Mouse (Mus musculus) v-Abl transformed pro-B cells (cell line): ENCODE measurements around the gene Smg9.

Experiments used
- in situ Hi-C, 2 experiments: fragments of 400-800 bp; cut with MboI; formaldehyde crosslinking; loops; one replicate each; pipeline ENCODE4 v1.15.1; 2025; ENCODE audit not compliant: unreplicated experiment in 2 of 2

Gene Smg9

DNA sequence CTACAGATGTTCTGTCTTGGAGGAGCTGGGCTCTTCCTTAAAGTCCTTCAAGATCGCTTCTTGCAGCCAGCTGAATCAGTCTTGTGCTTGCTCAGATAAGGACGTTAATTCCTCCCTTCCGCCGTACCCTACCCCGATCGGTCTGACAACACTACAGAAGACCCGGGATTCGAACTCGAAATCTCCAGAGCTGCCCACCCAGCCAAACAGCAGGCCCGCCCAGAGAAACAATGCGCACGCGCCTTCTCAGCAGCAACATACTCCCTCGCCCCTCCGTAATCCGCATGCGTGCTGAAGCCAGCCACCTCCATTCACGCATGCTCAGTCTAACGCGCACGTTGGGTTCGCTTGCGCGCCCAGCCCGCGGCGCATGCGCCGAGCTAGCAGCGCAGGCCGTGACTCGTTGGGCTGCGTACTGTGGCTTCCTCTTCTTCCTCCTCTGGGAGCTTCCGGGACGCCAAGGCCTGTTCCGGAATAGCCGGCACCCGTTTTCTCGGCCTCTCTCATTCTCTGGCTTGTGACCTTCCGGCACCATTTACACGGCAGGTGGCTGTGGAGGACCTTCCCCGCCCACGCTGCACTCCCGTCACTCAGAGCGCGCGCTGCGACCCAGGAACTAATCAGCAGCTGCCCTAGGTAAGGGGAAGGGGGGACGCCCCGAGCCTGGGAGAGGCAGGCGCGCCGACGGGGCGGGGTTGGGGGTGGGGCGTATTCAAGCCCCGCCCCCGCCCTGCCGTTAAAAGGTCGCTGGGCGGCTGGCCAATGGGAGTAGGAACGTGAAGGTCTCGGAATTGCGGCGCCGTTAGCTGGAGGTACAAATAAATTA is at the start of gene Smg9:
Smg9 (plus strand) TSS at position 364 of the 826 bp plus-strand sequence.
- in situ Hi-C loops: loop anchor here in 1 of 2 experiments (10.0 kb wide), 1 partner anchor 85 kb away; the partner anchor contains the start of gene Zfp94

DNA sequence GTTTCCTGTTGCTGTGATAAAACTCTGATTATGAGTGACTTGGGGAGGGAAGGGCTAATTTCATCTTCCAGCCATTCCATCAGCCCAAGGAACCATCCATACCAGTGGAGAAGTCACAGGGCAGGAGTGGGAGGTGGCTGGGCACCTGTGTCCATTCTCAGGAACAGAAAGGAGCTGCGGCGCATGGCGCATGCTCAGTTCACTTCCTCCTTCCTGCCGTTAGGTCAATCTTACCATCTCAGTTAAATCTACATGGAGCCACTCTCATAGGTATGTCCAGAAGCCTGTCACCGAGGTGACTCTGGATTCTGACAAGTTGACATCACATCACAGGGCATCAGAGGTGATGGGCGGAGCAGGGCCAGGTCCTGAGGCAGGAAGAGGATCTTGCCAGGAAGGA is 43.8 kb upstream of the Smg9 start:
- in situ Hi-C loops: loop anchor here in 1 of 2 experiments (5.0 kb wide), 1 partner anchor 388 kb away; no protein-coding TSS in a partner anchor

DNA sequence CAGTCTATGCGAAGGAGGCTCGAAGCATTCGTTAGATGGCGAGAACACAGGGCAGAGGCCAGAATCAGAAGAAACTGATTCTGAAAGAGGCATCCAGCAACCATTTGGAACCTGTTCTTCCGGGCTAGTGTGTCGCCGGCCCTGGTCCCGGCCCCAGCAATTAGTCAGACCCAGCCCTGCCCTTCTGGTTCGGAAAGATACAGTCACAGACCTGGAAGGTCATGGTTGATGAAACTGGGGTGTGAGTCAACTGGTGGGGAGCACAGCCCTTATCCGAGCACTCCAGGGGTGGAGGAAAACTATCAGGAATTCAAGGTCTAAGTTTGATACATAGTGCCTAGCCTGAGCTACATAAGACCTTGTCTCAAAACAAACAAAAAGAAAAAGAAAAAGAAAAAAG is 43.3 kb upstream of the Smg9 start:
- in situ Hi-C loops: loop anchor here in 1 of 2 experiments (5.0 kb wide), 1 partner anchor 389 kb away; no protein-coding TSS in a partner anchor

DNA sequence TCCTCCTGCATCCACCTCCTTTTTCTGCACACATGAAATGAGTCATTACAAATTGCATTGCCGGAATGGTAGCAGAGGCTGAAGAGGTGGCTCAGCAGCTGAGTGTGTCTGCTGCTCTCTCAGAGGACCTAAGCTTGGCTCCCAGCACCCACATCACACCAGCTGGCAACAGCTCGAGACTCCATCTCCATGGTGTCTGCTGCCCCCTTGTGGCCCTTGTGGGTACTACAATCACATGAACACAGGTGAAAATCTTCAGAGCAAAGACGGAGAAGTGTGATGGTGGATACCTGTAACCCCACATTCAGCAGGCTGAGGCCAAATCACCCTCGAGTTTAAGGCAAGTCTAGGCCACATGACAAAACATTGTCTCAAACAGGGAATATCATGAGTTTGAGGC is 41.5 kb upstream of the Smg9 start:
- in situ Hi-C loops: loop anchor here in 1 of 2 experiments (5.0 kb wide), 1 partner anchor 391 kb away; no protein-coding TSS in a partner anchor

DNA sequence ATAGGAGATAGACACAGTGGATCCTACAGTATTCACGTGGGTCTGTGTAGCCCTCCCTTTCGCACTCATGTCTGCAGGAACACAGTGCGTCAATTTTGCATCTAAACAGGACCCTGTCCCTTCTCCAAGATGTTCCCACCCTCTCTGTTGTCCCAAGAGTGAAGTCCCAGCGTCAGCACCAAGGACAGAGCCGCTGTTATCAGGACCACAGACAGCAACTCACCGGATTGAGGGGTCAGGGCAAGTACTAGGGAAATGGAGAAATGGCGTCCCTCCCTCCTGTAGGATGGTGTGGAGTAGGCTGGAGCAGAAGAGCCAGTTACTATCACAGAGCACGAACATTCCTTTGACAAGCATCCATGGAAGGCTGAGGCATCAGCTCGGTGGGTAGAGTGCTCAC is 40.1 kb upstream of the Smg9 start:
- in situ Hi-C loops: loop anchor here in 1 of 2 experiments (5.0 kb wide), 1 partner anchor 392 kb away; no protein-coding TSS in a partner anchor

DNA sequence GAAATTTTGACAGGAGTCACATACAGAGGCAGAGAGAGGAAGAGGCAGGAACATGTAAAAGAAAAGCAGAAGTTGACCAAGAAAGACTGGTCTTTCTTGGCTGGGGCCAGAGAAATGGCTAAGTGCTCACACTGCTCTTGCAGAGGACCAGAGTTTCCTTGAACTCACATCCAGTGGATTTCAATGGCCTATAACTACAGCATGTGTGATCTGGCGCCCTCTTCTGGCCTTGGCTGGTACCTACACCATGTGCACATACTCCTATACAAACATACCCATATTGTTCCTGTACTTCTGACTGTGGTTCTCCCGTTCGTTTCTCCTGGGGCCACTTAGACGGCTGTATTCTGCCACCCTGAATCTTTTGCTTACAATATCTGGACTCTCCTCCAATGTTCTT is 38.4 kb upstream of the Smg9 start:
- in situ Hi-C loops: loop anchor here in 1 of 2 experiments (5.0 to 10.0 kb wide), 2 partner anchors 206 to 394 kb away; no protein-coding TSS in a partner anchor

DNA sequence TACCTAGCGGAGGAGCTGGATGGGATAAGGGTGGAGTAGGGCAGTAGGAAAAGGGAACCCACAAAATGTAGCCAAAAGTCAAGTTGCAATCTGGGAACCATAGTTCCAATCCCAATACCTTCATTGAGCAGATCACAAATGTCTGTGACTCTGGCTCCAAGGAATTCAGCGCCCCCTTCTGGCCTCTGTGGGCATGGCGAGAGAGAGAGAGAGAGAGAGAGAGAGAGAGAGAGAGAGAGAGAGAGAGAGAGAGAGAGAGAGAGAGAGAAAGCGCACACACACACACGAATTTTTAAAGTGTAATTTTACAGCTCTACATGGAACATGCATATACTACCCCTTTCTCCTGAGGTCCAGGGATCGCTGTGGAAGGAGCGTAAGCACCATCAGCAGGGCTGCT is 36.2 kb upstream of the Smg9 start:
- in situ Hi-C loops: loop anchor here in 1 of 2 experiments (5.0 to 10.0 kb wide), 2 partner anchors 208 to 396 kb away; no protein-coding TSS in a partner anchor

DNA sequence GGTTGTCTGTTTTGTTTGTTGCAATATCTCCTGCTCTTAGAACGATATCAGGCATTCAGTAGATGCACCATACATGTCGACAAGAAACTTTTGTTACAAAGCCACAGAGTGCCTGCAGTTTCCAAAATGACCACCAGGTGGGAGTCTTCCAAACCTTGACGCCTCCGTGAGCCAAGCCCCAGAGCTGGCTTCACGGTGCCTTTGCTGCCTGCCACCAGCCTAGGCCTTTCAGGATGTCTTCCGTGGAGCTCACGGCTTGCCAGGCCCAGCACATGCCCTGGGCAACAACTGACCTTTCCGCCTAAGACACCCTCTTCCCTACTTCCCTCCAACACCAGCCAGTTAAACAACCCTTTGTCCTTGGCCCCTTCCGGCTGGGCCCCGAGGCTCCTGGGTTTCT is 34.6 kb upstream of the Smg9 start:
- in situ Hi-C loops: loop anchor here in 1 of 2 experiments (5.0 to 10.0 kb wide), 2 partner anchors 210 to 398 kb away; no protein-coding TSS in a partner anchor

DNA sequence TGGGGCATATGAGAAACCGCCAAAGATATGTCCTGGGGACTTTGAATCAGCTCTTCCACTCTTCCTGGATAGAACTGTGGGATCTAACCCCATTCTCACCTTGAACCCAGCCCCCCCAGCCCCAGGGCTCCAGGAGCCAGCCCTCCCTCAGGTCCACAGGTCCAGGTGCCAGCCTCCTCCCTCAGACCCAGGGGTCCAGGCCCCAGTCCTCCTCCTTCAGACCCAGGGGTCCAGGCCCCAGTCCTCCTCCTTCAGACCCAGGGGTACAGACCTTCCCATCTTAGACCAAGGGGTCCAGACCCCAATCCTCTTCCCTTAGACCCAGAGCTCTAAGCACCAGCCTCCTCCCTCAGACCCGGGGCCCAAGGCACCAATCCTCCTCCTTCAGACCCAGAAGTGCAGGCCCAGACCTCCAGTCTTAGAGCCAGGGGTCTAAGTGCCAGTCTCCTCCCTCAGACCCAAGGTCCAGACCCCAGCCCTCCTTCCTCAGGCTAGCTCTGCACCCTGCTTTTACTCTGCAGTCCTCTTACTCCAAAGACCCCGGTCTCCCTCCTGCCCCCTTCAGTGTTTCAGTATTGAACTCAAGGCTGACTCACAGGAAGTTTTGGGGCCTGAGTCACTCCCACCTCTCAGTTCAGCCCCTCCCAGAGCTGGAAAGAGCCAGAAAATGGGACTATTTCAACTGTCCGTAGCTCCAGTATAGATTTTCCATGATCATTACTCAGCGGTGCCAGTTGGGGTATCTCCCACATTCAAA is 34.0 kb upstream of the Smg9 start:
- in situ Hi-C loops: loop anchor here in 1 of 2 experiments (10.0 kb wide), 1 partner anchor 211 kb away; no protein-coding TSS in a partner anchor

DNA sequence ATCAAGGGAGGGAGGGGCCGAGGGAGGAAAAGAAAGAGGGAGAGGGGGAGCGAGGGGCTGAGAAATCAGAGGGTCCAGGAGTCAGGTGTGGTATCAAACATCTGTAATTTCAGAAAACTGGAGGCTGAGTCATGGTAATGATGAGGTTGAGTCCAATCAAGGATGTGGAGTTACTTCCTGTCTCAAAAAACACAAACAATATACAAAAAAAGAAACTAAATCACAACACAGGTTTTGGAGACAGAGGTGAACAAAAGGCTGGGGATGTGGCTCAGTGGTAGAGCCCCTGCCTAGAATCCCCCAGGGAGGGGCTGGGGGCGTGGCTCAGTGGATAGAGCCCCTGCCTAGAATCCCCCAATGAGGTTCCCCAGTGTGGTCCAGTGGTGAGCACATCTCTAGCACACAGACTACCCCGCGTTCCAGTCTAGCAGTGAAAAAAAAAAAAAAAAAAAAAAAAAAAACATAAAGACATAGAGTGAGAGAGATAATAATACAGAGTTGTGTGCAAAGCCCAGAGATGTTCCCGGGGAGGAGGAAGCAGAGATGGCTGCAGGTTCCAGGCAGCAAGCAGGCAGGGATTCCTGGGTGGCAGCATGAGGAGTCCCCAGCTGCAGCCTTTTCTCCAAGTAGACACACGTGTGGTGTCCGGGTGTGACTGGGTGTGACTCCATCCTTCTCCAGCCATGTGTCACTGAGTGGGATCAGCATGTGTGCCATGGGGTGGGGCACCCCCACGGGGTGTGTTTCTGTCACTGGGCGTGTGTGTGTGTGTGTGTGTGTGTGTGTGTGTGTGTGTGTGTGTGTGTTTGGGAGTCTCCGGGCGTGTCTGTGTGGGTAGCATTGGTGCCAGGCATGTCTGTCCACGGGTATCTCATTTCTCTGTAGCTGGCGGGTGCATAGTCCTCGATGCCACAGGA is 32.4 kb upstream of the Smg9 start:
- in situ Hi-C loops: loop anchor here in 1 of 2 experiments (10.0 kb wide), 1 partner anchor 212 kb away; no protein-coding TSS in a partner anchor

DNA sequence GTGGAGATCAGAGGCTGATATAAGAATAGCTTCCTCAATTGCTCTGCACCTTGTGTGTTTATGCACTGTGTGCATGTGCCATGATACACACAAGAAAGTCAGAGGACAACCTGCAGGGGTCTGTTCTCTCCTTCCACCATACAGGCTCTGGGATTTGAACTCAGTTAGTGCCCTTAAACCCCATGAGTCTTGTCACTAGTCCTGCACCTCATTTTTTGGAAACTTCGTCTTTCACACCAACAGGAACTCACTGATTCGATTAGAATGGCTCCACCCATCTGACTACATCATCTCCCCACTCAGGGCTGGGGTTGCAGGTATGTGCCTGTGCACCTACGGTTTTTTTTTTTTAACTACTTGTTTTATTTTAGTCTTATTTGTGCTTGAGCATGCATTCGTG is 31.2 kb upstream of the Smg9 start:
- in situ Hi-C loops: loop anchor here in 1 of 2 experiments (10.0 kb wide), 1 partner anchor 213 kb away; no protein-coding TSS in a partner anchor

DNA sequence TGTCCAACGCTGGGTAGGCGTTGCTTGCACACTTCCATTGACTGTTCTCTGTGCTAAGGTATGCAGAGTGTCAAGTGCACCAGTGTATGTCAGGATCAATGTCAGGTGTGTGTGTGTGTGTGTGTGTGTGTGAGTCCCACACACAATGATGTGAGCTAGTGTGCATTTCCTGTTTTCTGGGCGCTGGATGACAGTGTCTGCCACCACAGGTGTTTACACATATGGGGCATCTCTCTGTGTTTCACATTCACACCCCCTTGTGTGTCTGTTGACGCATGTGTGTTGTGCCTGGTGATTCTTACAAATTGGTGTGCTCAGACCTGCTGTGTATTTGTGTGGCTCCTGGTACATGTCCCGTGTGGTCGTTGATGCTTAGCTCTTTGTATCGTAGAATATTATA is 30.5 kb upstream of the Smg9 start:
- in situ Hi-C loops: loop anchor here in 1 of 2 experiments (10.0 kb wide), 1 partner anchor 214 kb away; no protein-coding TSS in a partner anchor

DNA sequence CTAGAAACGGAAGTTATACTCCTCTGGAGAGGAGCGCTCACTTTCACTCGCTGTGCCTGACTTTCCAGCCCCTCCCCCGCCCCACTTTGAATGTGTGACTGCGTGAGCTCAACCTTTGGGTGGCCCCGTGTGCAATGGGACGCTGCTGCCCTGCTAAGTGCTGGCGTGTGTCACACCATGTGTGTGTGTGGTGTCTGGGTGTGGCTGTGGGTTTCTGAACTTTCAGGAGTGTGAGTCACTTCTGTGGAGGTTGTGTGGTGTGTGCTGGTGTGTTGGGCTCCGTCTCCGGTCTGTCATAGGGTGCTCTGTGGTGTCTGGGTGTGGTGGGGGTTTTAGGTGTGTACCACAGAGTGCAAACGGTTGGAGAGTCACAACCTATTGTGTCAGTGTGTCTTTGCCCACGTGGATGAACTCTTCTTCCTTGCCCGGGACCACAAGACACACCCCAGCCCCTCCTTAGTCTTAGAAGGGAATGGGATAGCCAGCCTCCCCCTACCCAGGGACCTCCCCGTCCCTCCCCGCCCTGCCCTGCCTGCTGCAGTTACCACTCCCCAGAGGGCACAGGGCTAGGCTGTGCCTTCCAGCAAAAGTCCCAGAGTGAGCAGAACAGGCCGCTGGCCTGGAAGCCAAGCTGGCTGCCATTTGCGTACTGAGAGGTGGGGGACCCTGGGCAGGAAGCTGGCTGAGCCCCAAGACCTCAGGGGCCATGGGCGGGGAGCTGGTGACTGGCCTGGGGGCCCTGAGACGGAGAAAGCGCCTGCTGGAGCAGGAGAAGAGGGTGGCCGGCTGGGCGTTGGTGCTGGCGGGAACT is 29.5 kb upstream of the Smg9 start, which contains the start of gene Kcnn4:
Kcnn4 (plus strand) TSS at position 533 of the 811 bp plus-strand sequence.
- in situ Hi-C loops: loop anchor here in 1 of 2 experiments (10.0 kb wide), 1 partner anchor 215 kb away; no protein-coding TSS in a partner anchor

DNA sequence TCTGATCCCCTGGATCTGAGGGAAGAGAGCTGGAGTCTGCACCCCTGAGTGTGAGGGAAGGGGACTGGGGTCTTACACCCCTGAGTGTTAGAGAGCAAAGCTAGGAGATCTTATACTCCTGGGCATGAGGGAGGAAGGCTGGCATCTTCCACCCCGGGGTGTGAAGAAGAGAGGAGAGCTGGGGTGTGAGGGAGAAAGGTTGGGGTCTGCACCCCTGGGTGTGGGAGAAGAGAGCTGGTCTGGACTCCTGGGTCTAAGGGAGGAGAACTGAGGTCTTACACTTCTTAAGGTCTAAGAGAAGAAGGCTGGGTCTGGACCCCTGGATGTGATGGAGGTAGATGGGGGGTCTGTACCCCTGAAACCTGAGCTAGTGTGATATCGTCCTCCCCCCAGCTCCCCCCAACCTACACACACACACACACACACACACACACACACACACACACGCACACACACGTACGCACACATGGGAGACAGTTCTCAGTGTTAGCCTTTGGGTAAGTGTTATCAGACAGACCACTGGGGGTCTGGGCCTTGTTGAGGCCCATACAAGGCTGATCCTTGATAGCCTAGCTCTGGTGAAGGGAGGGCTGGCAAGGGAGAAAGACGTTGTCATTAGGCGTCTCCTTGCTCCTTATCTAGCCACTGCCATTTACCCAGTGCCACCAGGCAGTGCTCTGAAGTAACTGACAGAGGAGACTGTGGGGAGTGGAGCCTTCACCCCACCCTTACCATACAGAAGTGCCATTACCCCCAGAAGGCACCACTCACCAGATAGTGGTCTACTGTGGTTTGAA is 28.2 kb upstream of the Smg9 start:
- in situ Hi-C loops: no loop called here

DNA sequence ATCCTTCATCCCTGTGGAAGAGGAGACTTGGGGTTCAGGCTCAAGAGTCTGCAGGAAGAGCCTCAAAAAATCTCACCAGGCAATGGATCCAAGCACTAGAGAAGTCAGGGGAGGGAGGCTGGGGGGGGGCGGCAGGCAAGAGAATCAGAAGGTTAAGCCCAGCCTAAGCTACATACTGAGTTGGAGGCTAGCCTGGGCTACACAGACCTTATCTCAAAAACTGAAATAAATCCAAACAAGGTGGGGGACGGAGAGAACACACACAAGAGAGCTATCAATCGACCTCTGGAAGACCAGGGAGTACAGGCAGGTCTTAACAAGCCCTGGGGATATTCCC is 27.6 kb upstream of the Smg9 start:
- in situ Hi-C loops: no loop called here

DNA sequence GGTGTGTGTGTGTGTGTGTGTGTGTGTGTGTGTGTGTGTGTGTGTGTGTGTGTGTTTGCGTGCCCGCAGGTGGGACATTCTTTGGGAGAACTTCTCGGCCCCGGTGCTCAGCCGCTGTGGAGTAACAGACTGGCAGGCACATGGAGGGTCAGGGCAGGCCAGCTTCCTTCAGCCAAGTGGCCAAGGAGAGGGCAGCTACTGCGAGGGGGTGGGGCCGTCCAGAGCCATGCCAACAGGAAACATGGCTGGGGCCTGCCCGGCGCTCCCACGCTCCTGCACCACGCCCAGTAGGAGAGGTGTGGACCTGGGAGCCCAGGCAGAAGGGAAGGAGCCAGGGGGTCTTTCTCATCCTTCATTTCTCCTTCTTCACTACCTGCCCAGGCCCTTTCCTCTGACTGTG is 27.1 kb upstream of the Smg9 start:
- in situ Hi-C loops: no loop called here

DNA sequence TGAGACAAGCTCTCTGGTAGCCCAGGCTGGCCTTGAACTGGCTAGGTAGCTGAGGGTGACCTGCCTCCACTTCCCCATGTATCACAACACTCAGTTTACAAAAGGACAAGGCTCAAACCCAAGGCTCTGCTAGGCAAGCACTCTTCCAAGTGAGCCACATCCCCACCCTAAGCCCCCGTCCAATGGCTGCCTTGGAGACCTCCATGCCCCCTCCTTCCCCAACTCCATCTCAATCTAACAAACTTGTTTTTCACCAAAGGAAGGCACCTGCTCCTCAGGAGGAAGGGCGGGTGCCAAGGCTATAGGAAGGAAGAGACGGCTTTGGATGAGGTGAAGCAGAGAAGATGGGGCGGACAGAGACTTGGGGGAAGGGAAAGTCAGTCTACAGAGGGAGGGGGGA is 26.6 kb upstream of the Smg9 start:
- in situ Hi-C loops: no loop called here
